Mouse (Mus musculus): ENCODE data around the gene Iqsec1.

- no peak for TF ChIP-seq CTCF (IDR thresholded peaks at IDR 0.05; ENCODE audit: low read depth)
- TF ChIP-seq EP300 (optimal IDR thresholded peaks at IDR 0.05) = no peak
Measured at GRCm38 (mm10) chr6:90616481-90616880, 372.0 kb downstream of the Iqsec1 start.

All from stomach, postnatal 0 days (tissue).